Mouse (Mus musculus) right cerebral cortex, postnatal 25 days (tissue): ENCODE measurements at regions not wholly inside any gene's neighbourhood (a gene's known extent, or its start where the extent isn't known, plus 50 kb on each side); places are given as distances from the start of the nearest gene placed in this dataset.
"Not testable (repeated sequence)": the region's sequence is repeated elsewhere in the genome, so short reads cannot be mapped to it uniquely, and the experiment has no call there.

ENCODE experiments used
- DNase-seq: peaks from one replicate; pipeline ENCODE4 v3.0.0; 2022

- no peak for DNase-seq
These were observed 55.6 kb upstream of the Zfp366 start for GRCm38 (mm10) chr13:99128979-99129378.

GRCm38 (mm10) chr13:99128284-99128691, 56.3 kb upstream of the Zfp366 start:
- no peak for DNase-seq

GRCm38 (mm10) chr13:99127716-99128115, 56.9 kb upstream of the Zfp366 start:
- DNase-seq: no peak

- not testable (repeated sequence) for DNase-seq
These were observed 57.7 kb upstream of the Zfp366 start for GRCm38 (mm10) chr13:99126971-99127370.

GRCm38 (mm10) chr13:99126538-99126937, 58.1 kb upstream of the Zfp366 start:
- DNase-seq: no peak

GRCm38 (mm10) chr13:99125946-99126345, 58.7 kb upstream of the Zfp366 start:
- DNase-seq: no peak

- DNase-seq: no peak
These were observed 59.6 kb upstream of the Zfp366 start for GRCm38 (mm10) chr13:99124894-99125570.

GRCm38 (mm10) chr13:99124141-99124540, 60.5 kb upstream of the Zfp366 start:
- no peak for DNase-seq

GRCm38 (mm10) chr13:99123476-99124140, 61.0 kb upstream of the Zfp366 start:
- DNase-seq: no peak

GRCm38 (mm10) chr13:99122539-99122938, 62.1 kb upstream of the Zfp366 start:
- DNase-seq: not testable (repeated sequence)

- no peak for DNase-seq
These were observed 63.5 kb upstream of the Zfp366 start for GRCm38 (mm10) chr13:99121096-99121495.

DNA sequence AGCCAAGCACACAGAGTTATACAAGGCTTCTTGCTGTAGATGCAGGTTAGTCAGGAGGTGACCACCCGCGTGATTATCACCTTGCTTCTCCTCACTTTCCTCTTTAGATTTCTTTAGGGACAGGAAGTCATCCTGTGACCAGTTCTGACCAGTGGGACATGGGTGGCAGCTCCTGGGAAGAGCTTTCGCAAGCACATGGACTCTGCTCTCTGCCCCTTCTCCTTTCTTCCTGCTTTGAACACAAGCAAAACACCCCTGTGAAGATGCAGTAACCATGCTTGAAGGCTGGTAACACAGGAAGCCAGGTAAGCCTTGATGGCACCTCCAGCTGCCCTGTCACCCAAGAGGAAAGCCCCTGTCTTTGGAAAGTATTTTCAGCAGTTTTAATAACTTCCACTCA, 64.7 kb upstream of the Zfp366 start:
- no peak for DNase-seq

DNA sequence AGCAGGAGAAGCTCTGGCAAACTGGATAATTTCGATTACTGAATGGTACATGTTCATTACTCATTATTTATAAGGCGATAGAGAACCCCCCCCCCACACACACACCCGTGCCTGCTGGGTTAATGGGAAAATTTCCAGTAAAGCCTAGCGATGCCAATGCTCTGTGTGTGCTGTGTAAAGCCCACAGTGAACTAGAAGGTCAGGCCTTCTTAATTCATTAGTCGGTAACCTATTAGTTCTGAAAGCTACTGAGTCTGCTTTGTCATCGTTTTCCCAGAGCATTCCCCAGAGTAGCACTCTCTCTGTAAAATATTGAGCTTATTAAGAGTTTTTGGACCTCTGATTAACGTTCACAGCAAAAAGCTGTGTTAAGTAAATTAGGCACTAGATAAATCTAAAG, 65.7 kb upstream of the Zfp366 start:
- DNase-seq: no peak

DNA sequence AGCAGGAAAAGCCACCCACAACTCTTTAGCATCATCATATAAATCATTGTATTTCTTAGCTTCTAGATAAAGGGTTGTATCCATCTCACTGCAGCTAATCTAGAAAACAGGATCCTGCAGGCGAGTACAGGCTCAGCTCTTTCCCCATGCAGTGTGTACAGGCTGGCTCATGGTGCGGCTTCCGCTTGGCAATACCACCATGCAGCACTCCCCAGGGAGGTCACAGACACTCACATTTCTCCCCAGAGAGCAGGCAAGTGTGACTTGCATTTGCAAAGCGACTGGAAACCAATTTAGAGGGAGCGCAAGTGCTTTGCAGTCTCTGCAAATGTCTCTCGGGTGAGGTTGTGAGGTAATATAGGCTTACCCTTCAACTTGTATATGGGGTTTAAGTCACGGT, 69.1 kb upstream of the Zfp366 start:
- no peak for DNase-seq

DNA sequence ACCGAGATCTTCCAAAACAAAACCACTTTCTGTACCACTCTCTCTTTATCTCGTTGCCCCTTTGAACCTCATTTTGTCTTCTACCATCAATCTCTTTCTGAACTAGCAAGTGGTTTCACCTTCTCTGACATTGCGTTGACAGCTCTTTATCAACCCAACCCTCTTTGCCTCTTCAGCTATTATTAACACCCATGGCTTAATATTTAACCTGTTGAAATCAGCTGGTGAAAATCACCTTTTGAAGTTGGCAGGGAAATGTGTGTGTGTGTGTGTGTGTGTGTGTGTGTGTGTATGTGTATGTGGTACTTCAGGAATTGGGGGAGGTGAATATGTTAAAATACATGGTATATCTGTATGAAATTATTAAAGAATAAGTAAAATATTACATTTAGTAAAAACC, 70.1 kb upstream of the Zfp366 start:
- DNase-seq: no peak

DNA sequence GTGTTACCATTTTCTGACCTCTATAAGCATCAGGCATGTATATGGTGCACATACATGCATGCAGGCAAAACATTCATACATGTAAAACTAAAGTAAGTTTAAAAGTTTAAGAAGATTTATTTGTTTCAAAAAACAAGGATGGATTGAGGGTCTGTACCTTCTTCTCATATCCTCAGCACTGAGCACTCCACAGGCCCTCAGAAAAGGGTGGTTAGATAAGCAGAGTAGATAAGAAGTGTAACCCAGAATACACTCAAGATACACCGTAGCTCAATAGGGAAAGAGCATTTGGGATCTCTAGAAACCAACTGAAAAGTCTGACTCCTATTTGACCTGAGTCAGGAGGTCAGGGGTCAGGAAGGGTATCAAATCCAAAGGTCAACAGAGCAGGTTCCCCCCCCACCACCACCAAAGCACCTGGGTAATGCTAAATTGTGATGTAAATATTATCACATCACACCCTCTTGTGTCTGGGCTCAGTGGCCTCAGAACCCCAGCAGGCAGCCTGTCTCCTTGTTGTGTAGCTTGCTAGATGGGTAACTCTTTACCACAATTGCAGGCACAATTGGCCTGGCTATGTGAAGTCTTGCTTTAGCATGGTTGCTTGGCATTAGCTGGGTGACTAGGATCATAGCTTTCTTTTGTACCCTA, 72.8 kb upstream of the Zfp366 start:
- DNase-seq: no peak

DNA sequence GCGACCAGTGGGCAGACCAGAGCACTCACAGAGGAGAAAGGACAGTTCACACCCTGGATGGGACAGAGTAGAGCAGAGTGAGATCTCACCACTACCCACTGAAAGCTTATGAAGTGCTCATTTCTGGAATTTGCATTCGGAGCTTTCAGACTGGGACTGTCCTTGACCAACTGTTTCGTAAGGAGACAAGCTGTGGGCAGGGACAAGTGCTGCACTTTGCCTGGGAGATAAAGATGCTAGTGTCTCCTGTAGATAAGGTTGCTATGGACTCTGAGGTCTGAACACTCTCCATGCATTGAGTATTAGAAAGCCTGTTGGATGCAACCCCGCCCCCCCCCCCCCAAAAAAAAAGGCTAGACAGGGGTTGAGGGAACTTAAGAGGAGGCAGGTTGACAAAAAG, 76.6 kb upstream of the Zfp366 start:
- DNase-seq: no peak

- no peak for DNase-seq
These were observed 82.4 kb upstream of the Zfp366 start for GRCm38 (mm10) chr13:99102089-99102681.

DNA sequence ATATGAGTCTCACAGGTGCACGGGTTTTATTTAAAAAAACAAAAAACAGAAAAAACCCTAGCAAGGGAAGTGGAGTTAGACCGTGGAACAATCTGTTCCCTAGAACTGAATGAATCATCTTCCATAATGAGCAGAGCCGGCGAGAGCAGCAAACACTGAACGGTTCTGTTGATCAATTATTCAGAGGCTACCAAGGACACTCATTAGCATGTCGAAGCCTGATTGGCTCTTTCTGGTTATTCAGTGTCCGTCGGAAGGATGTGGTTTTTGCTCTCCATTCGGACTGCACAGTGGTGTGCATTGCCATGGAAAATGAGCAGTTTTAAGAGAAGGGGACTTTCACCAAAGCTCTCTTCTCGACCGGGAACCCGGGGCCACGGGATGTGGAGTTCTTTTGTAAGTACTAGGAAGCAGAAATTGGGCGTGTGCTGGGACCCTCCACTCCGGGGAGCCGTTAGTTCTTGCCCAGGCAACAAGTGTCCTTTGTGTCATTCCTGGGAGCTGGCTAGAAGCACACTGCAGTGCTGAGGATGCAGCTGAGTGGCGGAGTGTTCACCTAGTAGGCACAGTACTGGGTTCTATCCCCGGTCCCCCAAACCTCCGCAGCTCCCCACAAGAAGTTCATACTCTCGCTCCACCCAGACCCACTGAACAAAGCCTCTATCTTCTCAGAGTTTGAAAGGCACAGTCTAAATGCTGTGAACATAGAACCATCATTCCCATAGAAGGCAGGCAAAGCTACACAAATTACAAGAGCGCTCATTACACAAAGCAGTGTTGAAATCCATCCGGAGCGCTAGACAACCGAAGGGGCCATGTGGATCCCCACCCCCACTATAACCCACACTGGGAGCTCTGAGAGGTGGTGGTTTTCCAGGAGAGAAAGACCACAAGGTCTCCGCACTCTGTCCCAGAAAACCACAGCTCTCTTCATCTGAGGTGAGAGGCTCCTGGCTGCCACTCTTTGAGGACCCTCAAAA, 83.9 kb upstream of the Zfp366 start:
- peak; percentile 69 for DNase-seq

DNA sequence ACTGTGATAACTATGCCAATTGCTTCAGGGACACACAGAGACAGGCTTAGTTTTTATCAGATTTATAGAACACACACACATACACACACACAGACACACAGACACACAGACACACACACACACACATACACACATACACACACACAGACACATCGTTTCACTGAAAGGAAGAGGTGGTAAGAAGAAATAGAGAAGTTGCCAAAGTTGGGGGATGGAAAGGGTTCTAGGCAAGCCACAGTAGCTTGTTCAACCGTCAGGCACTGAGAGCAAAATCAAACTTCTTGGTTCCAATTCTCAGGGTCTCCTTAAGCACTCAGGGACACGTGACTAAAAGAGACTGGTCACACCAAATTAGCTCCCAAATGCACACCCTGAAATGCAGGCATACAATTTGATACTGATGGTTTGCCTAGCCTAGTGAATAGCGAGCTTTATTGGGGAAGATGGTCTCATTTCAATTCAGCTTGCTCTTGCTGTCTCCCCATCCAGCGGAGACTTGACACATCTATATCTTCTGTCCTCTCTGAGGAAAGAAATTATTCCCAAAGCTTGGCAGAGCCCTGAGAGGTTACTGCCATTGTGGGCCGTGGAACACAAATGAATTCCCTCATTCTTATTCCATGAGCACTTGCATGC, 84.7 kb upstream of the Zfp366 start:
- DNase-seq: peak; percentile 51

GRCm38 (mm10) chr13:99099226-99099625, 85.4 kb upstream of the Zfp366 start:
- no peak for DNase-seq
